Mouse (Mus musculus) layer of hippocampus, postnatal 25 days (tissue): ENCODE data around the gene Pcbp1. TPM values are rescaled to one million over a fixed set of nuclear protein-coding genes. Genes with fewer than 3 reads are reported as not detected.
A peak's percentile ranks its signal among the peaks of the same experiment; 100 is the strongest.

Experiments used
- DNase-seq, 2 experiments: peaks; one replicate each; pipeline ENCODE4 v3.0.0; 2022; ENCODE audit warnings: mixed read lengths in 2 of 2, low spot score in 1 of 2; ENCODE audit errors: extremely low spot score in 1 of 2
- total RNA-seq, 2 experiments: library from RNA; stranded (reverse); gene quantifications; 2 replicates each; pipeline ENCODE4 v1.2.3; 2021

Pcbp1 gene
- total RNA-seq, 2 experiments from 2014 or later, result 187 to 192 TPM

GRCm38 (mm10) chr6:86524879-86525645 is 1.1 kb downstream of the Pcbp1 start:
- DNase-seq, result peak in 1 of 2 experiments; percentile 15

- no peak for DNase-seq
Observed at GRCm38 (mm10) chr6:86523755-86524434, 2.2 kb downstream of the Pcbp1 start.

DNA sequence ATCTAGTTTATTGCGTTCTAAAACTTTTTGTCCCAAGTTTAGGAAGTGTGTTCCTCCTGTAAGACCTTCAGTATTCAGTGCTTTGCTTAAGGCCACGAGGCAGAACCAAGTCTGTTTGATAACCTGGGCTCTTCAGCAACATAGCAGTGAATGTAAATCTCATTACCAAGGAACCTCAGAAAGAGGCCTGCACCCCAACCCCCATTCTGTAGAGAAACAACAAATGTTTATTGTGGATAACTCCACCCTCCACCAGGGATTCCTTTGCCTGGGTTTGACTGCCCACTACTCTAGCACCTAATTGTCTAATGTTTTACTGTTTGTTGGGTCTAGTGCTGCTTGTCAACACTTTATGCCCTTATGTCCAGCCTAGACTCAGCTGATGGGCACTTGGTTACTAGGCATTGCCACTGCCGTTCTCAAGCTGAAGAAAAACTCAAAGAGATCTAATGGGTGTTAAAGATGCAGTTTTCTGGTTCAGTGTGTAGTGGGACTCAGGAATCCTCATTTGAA is 2.8 kb downstream of the Pcbp1 start:
- no peak for DNase-seq

- DNase-seq, result no peak
Observed at GRCm38 (mm10) chr6:86522001-86522911, 3.9 kb downstream of the Pcbp1 start.

- no peak for DNase-seq
Observed at GRCm38 (mm10) chr6:86519767-86520345, 6.3 kb downstream of the Pcbp1 start.

GRCm38 (mm10) chr6:86516021-86516420 is 10.1 kb downstream of the Pcbp1 start:
- no peak for DNase-seq

DNA sequence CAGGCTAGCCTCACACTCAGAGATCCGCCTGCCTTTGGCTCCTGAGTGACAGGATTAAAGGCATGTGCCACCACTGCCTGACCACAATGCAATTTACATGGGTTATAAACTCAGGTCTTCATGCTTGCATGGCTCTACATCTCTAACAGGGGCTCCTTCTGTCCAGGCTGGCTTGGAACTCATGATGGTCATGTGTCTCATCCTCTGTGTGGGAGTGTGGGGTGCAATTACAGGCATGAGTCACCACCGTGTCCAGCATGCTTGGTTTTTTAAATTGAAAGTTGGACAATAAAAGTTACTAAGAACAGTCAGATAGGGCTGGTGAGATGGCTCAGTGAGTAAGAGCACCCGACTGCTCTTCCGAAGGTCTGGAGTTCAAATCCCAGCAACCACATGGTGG is 12.8 kb downstream of the Pcbp1 start:
- DNase-seq, result no peak

- DNase-seq, result no peak
Observed at GRCm38 (mm10) chr6:86510979-86511378, 15.1 kb downstream of the Pcbp1 start.

DNA sequence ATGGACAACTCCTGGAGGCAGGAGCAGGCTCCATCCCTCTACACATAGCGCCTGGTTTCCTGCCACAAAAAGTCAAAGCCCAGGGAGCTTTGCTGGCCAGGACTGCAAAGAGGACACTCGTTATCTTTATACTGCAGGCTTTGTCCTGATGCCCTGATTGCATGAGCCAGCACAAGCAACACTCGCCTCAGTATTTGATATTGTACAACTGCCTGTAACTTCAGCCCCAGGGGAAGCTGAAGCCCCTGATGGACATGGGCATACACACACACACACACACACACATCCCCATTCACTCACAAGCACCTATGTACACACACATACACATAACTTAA is 16.3 kb downstream of the Pcbp1 start:
- no peak for DNase-seq

DNA sequence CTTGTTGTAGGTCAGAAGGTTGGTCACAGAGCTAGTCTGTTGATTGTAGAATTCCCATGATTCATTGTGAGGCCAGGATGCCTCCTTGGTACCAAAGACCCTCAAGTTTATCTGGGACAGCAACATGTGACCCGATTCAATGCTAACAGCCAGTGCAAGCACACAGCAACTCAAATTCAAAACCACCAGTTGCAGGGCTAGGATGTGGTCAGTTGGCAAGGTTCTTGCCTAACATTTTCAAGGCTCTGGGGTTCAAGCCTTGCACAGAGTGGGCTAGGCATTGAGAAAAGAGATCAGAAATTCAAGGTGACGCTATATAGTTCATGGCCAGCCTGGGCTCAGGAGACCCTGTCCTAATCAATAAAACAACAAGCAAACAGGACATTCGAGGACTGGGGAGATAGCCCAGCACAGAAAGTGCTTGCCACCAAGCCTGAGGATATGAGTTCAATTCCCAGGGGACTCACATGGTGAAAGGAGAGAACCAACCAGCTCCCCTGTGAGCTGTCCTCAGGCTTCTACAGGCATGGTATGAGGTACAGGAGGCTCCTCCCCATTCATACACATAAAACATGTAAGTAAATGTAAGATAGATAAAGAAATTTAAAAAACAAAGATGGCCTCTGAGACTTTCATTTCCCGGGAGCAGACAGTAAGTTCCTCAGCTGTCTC is 16.8 kb downstream of the Pcbp1 start:
- DNase-seq, result no peak

GRCm38 (mm10) chr6:86508736-86509135 is 17.4 kb downstream of the Pcbp1 start:
- no peak for DNase-seq

DNA sequence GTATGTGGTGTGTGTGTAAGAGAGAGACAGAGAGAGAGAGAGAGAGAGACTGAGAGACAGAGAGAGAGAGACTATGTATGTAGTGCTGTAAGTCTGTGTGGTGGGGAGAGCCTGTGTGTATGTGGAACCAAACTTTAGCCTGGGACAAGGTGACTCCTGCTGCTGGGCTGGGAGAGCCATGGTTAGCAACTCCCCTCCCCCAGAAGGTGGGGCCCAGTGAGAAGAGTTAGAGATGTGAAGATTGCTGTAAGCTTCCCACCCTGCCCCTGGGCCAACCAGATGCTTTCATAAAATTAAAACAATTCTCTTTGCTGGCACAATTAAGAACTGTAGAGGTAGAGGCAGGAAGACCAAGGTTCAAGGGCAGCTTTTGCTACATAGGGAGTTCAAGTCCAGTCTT is 19.0 kb downstream of the Pcbp1 start:
- DNase-seq, result no peak

GRCm38 (mm10) chr6:86506309-86506708 is 19.8 kb downstream of the Pcbp1 start:
- no peak for DNase-seq

DNA sequence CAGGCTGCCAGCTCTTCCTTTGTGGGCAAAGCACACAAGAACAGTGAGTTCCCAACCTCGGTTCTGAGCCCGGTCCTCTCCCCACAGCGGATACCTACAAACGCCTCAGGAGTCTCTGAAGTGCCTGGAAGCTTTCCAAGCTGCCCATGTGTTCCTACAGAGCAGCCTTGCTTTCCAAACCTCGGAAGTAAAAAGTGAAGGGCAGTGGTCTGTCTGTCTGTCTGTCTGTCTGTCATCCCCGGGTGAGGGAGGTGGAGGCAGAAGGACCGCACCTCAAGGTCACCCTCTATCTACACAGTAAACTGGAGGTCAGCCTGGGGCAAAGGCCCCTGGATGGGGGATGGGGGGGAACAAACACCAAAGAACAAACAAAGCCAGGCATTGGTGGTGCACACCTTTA is 20.4 kb downstream of the Pcbp1 start:
- no peak for DNase-seq

DNA sequence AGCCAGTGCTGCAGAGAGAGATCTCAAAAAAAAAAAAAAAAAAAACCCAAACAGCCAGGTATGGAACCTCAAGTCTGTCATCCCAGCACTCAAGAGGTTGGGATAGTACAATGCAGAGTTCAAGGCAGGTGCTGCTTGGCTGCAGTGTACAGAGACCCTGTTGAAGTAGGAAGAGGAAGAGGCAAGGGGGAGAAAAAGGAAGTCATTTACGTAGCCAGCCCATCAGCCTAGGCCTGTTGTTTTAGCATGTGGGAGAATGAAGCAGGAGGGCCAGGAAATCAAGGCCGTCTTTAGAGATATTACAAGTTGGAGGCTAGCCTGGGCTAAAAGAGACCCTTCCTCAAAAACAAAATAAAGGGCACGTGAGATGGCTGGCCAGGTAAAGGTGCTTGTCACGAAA is 22.6 kb downstream of the Pcbp1 start:
- no peak for DNase-seq

- DNase-seq, result no peak
Observed at GRCm38 (mm10) chr6:86499571-86500109, 26.5 kb downstream of the Pcbp1 start.

DNA sequence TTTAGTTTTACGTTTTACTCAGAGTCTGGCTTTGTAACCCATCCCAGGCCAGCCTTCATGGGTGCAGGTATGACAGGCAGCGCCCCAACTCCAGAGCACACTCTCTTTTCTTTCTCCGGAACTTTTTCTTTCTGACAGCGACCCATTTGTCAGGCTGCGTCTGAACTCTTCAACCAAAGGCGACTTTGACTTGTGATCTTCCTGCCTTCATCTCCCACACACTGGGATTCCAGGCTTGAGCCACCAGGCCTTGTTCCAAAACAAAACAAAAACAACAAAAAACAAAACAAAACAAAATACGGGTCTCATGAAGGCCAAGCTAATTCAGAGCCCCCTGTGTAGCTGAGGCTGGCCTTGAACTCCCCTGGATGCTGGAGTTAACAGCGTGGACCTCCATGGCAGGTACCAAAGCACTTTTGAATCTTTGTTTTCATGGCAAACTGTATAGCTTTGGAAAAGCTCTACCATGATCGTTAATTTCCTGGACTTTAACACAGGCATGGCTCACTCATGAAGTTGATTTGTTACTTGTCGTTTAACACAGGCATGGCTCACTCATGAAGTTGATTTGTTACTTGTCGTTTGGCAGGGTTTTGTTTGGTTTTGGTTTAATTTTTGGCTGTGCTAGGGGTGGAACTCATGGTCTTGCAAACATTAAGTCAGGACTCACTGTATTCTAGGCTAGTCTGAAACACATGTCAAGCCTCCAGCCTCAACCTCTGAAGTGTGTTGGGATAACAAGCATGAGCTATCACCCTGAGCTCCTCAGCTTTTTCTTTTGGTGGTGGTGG is 28.0 kb downstream of the Pcbp1 start:
- DNase-seq, result no peak

GRCm38 (mm10) chr6:86497071-86497815 is 28.9 kb downstream of the Pcbp1 start:
- DNase-seq, result no peak
